In genomic region chr3:137918172-137918931, GRCm38 (mm10) we compare ENCODE assay signal across 8 mouse cellular contexts. TPM values are rescaled to one million over a fixed set of nuclear protein-coding genes. Genes with fewer than 3 reads are reported as not detected.
A peak's percentile ranks its signal among the peaks of the same experiment; 100 is the strongest.
DNase-seq lines count a peak whose midpoint lies in the region; ATAC-seq and TF ChIP-seq lines count a peak whose summit lies in the region.

Gene Lamtor3, plus strand, starts transcription at chr3:137918506.

- TF ChIP-seq CTCF in ES-Bruce4 (IDR thresholded peaks at IDR 0.05; ENCODE audit: low read depth, low read length): no peak

- H3K4me3 ChIP-seq in ES-Bruce4 (ENCODE audit: low read depth, low read length): peak within 1 kb of the TSS; percentile 75
- H3K4me3 ChIP-seq in forebrain, embryonic 14.5 days (ENCODE audit: low read depth, low read length): peak within 1 kb of the TSS; percentile 87
- peak within 1 kb of the TSS; percentile 92 for H3K4me3 ChIP-seq in neural tube, embryonic 15.5 days (replicated peaks)

- H3K4me2 ChIP-seq in forebrain, embryonic 14.5 days (ENCODE audit: low read length): peak within 1 kb of the TSS; percentile 83
- H3K4me2 ChIP-seq in neural tube, embryonic 15.5 days: peak within 1 kb of the TSS; percentile 87

- peak; percentile 88 for DNase-seq in forebrain, embryonic 14.5 days (ENCODE audit: low spot score)
- DNase-seq in heart, postnatal 14 days: peak; percentile 88 to 89
- DNase-seq in layer of hippocampus, adult 11-12 months (ENCODE audit: low spot score): peak; percentile 85
- peak; percentile 85 to 89 for DNase-seq in lung, adult 18-20 months
- peak; percentile 87 for DNase-seq in testis, postnatal 14 days (ENCODE audit: low spot score)

- no peaks in the 10 kb centered on the region for H3K9me3 ChIP-seq in ES-Bruce4 (replicated peaks; ENCODE audit: control insufficient read depth, insufficient read depth, low read length, poor library complexity, severe bottlenecking)
- no peaks in the 10 kb centered on the region for H3K9me3 ChIP-seq in forebrain, embryonic 14.5 days (replicated peaks; ENCODE audit: control insufficient read depth, low read length)
- no peaks in the 10 kb centered on the region for H3K9me3 ChIP-seq in neural tube, embryonic 15.5 days (replicated peaks)

- under 1% methylated on average over 39 of the region's 47 CpGs for WGBS in forebrain, embryonic 14.5 days
- WGBS in neural tube, embryonic 15.5 days: under 1% methylated on average over 47 of the region's 47 CpGs

- no peaks in the 10 kb centered on the region for H3K27me3 ChIP-seq in ES-Bruce4 (ENCODE audit: control insufficient read depth, insufficient read depth, low read length, poor library complexity, severe bottlenecking)
- no peaks in the 10 kb centered on the region for H3K27me3 ChIP-seq in forebrain, embryonic 14.5 days (replicated peaks; ENCODE audit: control insufficient read depth, insufficient read depth, low read length)
- H3K27me3 ChIP-seq in neural tube, embryonic 15.5 days (replicated peaks): no peaks in the 10 kb centered on the region

- peak; percentile 95 for ATAC-seq in cerebellum, adult (ENCODE audit: insufficient number of reproducible peaks, low FRiP score, low TSS enrichment)
- ATAC-seq in forebrain, embryonic 14.5 days: peak; percentile 93
- peak; percentile 95 for ATAC-seq in neural tube, embryonic 15.5 days (ENCODE audit: low FRiP score)

- H3K36me3 ChIP-seq in ES-Bruce4 (ENCODE audit: control insufficient read depth, insufficient read depth, low read length, poor library complexity, severe bottlenecking): peaks cover 7% of the 10 kb centered on the region; the same call in 1 of the 2 replicates
- H3K36me3 ChIP-seq in forebrain, embryonic 14.5 days (ENCODE audit: control insufficient read depth, insufficient read depth, low read length): peaks cover 19% of the 10 kb centered on the region
- H3K36me3 ChIP-seq in neural tube, embryonic 15.5 days: 0 out of 2 replicates have a peak, but pooled peaks cover 11% of the 10 kb centered on the region

- peak; percentile 24 for TF ChIP-seq POLR2A in ES-Bruce4 (IDR thresholded peaks at IDR 0.05; ENCODE audit: insufficient read depth, low read length)

- H3K27ac ChIP-seq in ES-Bruce4 (ENCODE audit: insufficient read depth, low read length): peak within 1 kb of the TSS; percentile 87
- H3K27ac ChIP-seq in forebrain, embryonic 14.5 days (ENCODE audit: low read depth, low read length): peak within 1 kb of the TSS; percentile 85
- peak within 1 kb of the TSS; percentile 87 for H3K27ac ChIP-seq in neural tube, embryonic 15.5 days (replicated peaks)

- TF ChIP-seq EP300 in ES-Bruce4 (IDR thresholded peaks at IDR 0.05; ENCODE audit: insufficient read depth, low read depth, low read length): no peak

- H3K9ac ChIP-seq in ES-Bruce4 (ENCODE audit: low read depth, poor library complexity, severe bottlenecking): peak within 1 kb of the TSS; percentile 58
- peak within 1 kb of the TSS; percentile 83 for H3K9ac ChIP-seq in forebrain, embryonic 14.5 days (ENCODE audit: low read length)
- peak within 1 kb of the TSS; percentile 89 for H3K9ac ChIP-seq in neural tube, embryonic 15.5 days (replicated peaks)

- intact Hi-C loops in heart, postnatal 14 days (cut with DNase I): loop anchor here (2.0 to 10.0 kb wide), 2 partner anchors 54 to 144 kb away; partner anchors contain the start of gene H2afz

- H3K4me1 ChIP-seq in ES-Bruce4 (ENCODE audit: control insufficient read depth, insufficient read depth, low read length): no peaks in the 10 kb centered on the region
- peaks cover 16% of the 10 kb centered on the region for H3K4me1 ChIP-seq in forebrain, embryonic 14.5 days (ENCODE audit: control insufficient read depth, insufficient read depth, low read length)
- H3K4me1 ChIP-seq in neural tube, embryonic 15.5 days: peaks cover 31% of the 10 kb centered on the region

RNA-seq across cellular contexts. Expression of gene Lamtor3, which starts in this region (rescaled TPM):
- polyA plus RNA-seq in ES-Bruce4 (2011; ENCODE audit: insufficient read depth, insufficient read length, low read depth, missing spikeins): 47.1 and 55.3 TPM in 2 replicates
- polyA plus RNA-seq in forebrain, embryonic 14.5 days (2014; fragmentation: Nextera tagmentation; extraction: Ambion mirVana): 143 and 153 TPM in 2 replicates
- total RNA-seq in heart, postnatal 14 days (2021): 10 to 100 TPM; 88.9 to 90.3 TPM
- polyA plus RNA-seq in neural tube, embryonic 15.5 days (2015; fragmentation: Nextera tagmentation; extraction: Ambion mirVana): 128 and 132 TPM in 2 replicates

Comparison
In these comparisons a context has a peak if more than half of its experiments do, and no peak if none do; other contexts are left out.
1. Peak in every context shown above with its lines: DNase-seq, ATAC-seq, H3K4me3 ChIP-seq and H3K27ac ChIP-seq.